Mouse (Mus musculus) CH12.LX (cell line): Measurements from ENCODE around the gene Grk5.

Experiments
- CTCF ChIP-seq, 2 experiments: IDR thresholded peaks in 1 of 2; conservative IDR thresholded peaks in 1 of 2; 2 replicates each; pipeline ENCODE4 v1.5.1; 2011 to 2012; ENCODE audit warnings: low read depth in 2 of 2, low read length in 2 of 2, improper control_type of control experiment in 1 of 2, inconsistent platforms in 1 of 2, mild to moderate bottlenecking in 1 of 2, moderate library complexity in 1 of 2
- E2F4 ChIP-seq: IDR thresholded peaks from 2 replicates; pipeline ENCODE4 v1.6.1; 2011; ENCODE audit warnings: low read depth, low read length, improper control_type of control experiment; ENCODE audit not compliant: insufficient replicate concordance
- EP300 ChIP-seq: IDR thresholded peaks from 2 replicates; pipeline ENCODE4 v1.6.1; 2011; ENCODE audit warnings: low read length, improper control_type of control experiment
- MEF2A ChIP-seq: IDR thresholded peaks from 2 replicates; pipeline ENCODE4 v1.6.1; 2014; ENCODE audit warnings: low read depth, mild to moderate bottlenecking, inconsistent platforms, low read length, improper control_type of control experiment, borderline replicate concordance
- POLR2A ChIP-seq: IDR thresholded peaks from 2 replicates; pipeline ENCODE4 v1.6.1; 2011; ENCODE audit warnings: low read depth, mild to moderate bottlenecking, improper control_type of control experiment, low read length
- RCOR1 ChIP-seq: conservative IDR thresholded peaks from 2 replicates; pipeline ENCODE4 v1.6.1; 2012; ENCODE audit warnings: low read depth, mild to moderate bottlenecking, inconsistent platforms, low read length, improper control_type of control experiment
- ZC3H11A ChIP-seq: IDR thresholded peaks from 2 replicates; pipeline ENCODE4 v1.6.1; 2012; ENCODE audit warnings: low read depth, mild to moderate bottlenecking, inconsistent platforms, low read length, improper control_type of control experiment

- TF ChIP-seq MEF2A (no peak), EP300 (no peak), RCOR1 (no peak), CTCF (conservative IDR thresholded peaks at IDR 0.05 in 1 of 2, IDR thresholded peaks at IDR 0.05 in 1 of 2; ENCODE audit: low read depth in 2 of 2, low read length in 2 of 2) (no peak), ZC3H11A (no peak), POLR2A (no peak), E2F4 (no peak)
Observed at GRCm38 (mm10) chr19:60955712-60956111, 66.2 kb downstream of the Grk5 start.
